Mouse (Mus musculus) adrenal gland, postnatal 14 days (tissue): Measurements from ENCODE around the gene Lcat. TPM values are rescaled to one million over a fixed set of nuclear protein-coding genes. Genes with fewer than 3 reads are reported as not detected.
"Not testable (repeated sequence)": the region's sequence is repeated elsewhere in the genome, so short reads cannot be mapped to it uniquely, and the experiment has no call there.

Experiments used
- DNase-seq: peaks from one replicate; pipeline ENCODE4 v3.0.0; 2021; ENCODE audit warnings: mixed read lengths
- long read RNA-seq, 2 experiments: library from polyadenylated mRNA; stranded (forward); transcript quantifications; one replicate each; pipeline ENCODE4 v2.0.0; 2021
- total RNA-seq: library from RNA; stranded (reverse); gene quantifications from 2 replicates; pipeline ENCODE4 v1.2.3, GENCODE M21; 2021

Gene Lcat
- total RNA-seq: 5.3 and 54.9 TPM in 2 replicates
- long read RNA-seq, experiment 1, partial matches to known transcripts: 0 of 2 reads
- long read RNA-seq, experiment 1, other reads (novel, unspliced or antisense): 0 of 2 reads
- long read RNA-seq, experiment 2, transcript Lcat-201 (6 exons, 1,342 nt): major isoform, 25 of 25 reads
- long read RNA-seq, experiment 2, partial matches to known transcripts: 0 of 25 reads
- long read RNA-seq, experiment 2, other reads (novel, unspliced or antisense): 0 of 25 reads

- DNase-seq: no peak
Measured at GRCm38 (mm10) chr8:105943321-105943739, at the start of gene Lcat. Gene Lcat (minus strand): TSS chr8:105943382.

DNA sequence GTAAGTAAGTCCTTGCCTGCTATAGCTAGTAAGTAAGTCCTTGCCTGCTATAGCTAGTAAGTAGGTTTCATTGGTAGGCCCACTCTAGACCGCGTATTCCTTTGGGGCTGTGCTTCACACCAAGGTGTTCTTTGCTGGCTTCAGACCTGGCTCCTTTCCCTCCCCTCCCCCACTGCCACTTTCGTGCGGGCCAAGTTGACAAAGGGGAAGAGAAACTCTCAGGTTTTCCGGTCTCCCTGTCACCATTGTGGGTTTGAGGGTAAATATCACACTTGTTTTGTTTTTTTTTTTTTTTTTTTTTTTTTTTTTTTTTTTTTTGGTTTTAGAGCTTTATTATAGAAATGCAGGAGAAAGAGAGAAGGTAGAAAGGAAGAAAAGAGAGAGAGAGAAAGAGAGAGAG, 49.3 kb upstream of the Lcat start:
- DNase-seq: peak; percentile 57

- no peak for DNase-seq
Measured at GRCm38 (mm10) chr8:105991546-105991945, 48.4 kb upstream of the Lcat start.

- DNase-seq: peak; percentile 93
Measured at GRCm38 (mm10) chr8:105990856-105991387, 47.7 kb upstream of the Lcat start, which contains the start of gene Dus2. Gene Dus2 (plus strand): TSS chr8:105991337.

DNA sequence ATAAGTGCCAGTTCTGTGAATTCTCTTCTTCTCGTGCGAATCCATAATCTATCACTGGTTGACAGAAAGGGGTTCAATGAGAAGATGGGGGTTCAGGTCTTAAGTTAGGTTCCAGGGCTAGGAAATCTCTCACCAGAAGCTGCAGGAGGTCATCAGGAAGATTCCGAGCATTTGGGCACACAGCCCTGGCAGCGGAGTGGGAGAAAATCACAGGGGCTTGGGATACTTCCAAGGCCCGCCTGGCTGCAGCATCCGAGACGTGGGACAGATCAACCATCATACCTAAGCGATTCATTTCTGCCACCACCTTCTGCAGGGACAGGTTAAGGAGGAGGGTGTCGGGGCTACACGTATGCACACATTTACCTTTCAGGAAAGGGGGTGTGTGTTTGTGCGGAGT, 45.4 kb upstream of the Lcat start:
- no peak for DNase-seq

GRCm38 (mm10) chr8:105983406-105983805, 40.2 kb upstream of the Lcat start:
- not testable (repeated sequence) for DNase-seq

- no peak for DNase-seq
Measured at GRCm38 (mm10) chr8:105981146-105981545, 38.0 kb upstream of the Lcat start.

- DNase-seq: no peak
Measured at GRCm38 (mm10) chr8:105979325-105979724, 36.1 kb upstream of the Lcat start, which contains the start of gene Dpep3. Gene Dpep3 (minus strand): TSS chr8:105979429.

DNA sequence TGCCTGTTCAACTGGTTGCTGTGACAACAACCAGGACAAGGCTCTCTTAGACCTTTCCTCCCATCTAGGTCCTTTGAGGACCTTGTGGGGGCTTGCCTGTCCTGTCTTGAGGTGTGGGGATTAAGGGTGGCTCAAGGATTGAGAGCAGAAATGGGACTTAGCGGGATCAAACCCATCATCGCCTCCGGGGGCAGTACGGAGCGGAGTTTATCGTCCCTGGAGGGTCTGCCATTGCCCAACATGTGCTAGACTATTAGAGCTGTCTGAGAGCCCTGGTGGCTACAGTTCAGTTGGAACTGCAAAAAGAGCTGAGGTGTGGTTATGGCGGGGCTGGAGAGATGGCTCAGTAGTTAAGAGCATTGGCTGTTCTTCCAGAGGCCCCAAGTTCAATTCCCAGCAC, 32.2 kb upstream of the Lcat start:
- no peak for DNase-seq

DNA sequence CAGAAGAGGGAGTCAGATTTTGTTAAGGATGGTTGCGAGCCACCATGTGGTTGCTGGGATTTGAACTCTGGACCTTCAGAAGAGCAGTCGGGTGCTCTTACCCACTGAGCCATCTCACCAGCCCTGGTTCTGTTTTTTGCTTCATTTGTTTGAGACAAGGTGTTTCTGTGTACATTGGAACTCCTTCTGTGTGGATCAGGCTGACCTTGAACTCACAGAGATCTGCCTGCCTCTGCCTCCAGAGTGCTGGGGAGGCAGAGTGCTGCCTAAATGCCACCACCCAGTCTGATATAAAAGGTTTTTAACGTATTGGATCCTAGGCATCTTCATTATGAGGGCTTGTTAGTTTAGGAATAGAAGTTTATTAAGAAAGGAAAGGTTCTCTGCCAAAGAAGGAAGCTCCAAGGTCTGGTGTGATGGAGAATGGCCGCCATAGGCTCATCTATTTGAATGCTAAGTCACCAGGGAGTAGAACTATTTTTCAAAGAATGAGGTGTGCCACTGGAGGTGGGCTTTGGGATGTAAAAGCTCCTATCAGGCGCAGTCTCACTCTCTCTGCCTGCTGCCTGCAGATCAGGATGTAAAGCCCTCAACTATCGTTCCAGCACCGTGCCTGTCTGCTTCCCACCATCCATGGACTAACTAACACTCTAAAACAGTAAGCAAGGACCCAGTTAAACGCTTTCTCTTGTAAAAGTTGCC, 28.0 kb upstream of the Lcat start:
- DNase-seq: no peak

DNA sequence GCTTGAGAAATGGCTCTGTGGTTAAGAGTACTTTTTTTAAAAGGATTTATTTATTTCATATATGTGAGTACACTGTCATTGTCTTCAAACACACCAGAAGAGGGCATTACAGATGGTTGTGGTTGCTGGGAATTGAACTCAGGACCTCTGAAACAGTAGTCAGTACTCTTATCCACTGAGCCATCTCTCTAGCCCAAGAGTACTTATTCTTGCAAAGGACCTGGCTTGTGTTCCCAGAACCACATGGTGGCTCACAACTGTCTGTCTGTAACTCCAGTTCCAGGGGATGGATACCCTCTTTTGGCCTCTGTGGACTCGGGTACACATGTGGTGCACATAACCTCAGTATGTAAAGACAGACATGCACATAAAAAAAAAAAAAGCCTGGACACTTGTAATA, 26.2 kb upstream of the Lcat start:
- DNase-seq: no peak

GRCm38 (mm10) chr8:105966692-105967311, 23.6 kb upstream of the Lcat start:
- DNase-seq: peak; percentile 40

- DNase-seq: peak; percentile 92
Measured at GRCm38 (mm10) chr8:105965905-105966341, 22.7 kb upstream of the Lcat start, which contains the start of gene Slc12a4. Gene Slc12a4 (minus strand): TSS chr8:105966097.

GRCm38 (mm10) chr8:105965266-105965904, 22.2 kb upstream of the Lcat start:
- peak; percentile 78 for DNase-seq

GRCm38 (mm10) chr8:105964506-105965265, 21.5 kb upstream of the Lcat start:
- DNase-seq: no peak

DNA sequence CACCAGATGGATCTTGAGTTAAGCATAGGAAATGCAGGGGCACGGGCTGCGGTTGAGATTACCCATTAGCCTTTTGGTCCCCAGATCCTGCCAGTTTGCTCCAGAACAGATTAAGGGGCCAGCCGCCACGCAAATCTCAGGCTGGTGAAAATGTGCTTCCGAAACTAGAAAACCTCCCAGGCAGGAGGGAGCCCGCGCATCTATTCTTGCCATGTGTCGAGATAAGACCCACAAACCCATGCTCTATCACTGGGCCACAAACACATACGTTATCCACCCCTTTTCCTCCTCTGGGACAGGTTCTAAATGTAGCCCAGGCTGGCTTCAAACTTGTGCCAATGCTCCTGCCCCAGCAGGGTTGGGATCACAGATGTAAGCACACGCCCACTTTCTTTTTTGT, 18.4 kb upstream of the Lcat start:
- DNase-seq: no peak

DNA sequence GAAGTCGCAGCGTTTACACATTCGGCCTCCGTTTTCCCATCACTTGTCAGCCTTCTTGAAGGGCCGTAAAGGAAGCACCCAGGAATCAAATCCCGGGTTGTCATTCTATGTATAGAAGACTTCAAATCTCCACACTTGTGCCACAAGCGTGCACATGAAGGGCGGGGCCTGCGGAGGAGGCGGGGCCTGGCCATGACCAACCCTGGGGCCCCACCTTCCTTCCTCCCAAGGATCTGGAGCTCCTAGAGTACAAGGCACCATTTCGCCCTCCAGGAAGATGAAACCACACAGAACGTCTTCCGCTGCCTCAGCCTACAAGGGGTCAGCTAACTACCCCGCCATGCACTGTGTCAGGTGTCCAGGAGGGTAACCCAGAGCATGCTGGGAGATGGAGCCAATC, 17.9 kb upstream of the Lcat start:
- DNase-seq: no peak

DNA sequence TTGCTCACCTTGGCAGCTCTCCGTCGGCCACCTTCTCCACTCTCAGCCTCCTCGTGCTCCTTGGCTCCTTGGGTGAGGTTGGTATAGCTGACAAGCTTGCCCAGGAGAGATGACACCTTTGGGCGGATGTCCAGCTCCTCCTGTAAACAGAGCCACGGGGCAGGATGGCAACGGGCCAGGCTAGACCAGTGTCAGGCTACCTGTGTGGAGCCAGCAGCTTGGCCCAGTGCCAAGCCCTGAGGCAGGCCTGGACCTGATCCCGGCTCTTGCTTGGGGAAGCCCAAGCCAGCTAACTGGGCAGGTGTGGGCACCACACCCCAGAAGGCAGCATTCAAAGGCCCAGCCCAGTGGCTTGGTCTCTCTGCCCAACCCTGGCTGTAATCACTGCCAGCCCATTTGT, 16.2 kb upstream of the Lcat start:
- DNase-seq: peak; percentile 41

DNA sequence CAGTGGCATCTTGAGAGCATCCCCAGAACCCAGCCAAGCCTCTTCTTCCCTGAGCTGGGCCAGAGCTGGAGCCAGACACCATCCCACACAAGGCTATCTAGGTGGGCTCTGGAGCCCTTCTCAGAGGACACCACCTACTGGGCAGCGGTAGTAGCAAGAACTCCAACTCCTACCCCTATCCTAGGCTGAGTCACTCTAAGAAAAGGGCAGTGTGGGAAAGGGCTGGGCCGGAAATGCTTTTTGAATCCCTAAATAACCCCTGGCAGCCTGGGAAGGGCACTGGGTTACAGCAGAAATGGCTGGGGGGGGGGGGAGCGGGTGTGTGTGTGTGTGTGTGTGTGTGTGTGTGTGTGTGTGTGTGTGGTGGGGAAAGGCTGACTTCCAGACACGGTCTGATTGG, 14.6 kb upstream of the Lcat start:
- peak; percentile 78 for DNase-seq

GRCm38 (mm10) chr8:105956556-105956955, 13.4 kb upstream of the Lcat start:
- no peak for DNase-seq

- DNase-seq: peak; percentile 31
Measured at GRCm38 (mm10) chr8:105951057-105951659, 8.0 kb upstream of the Lcat start.
